Mouse (Mus musculus) hindbrain, postnatal 0 days (tissue): ENCODE results near the gene Prss29. TPM values are rescaled to one million over a fixed set of nuclear protein-coding genes. Genes with fewer than 3 reads are reported as not detected.

Source experiments
- ATAC-seq: fragments of 200-750 bp; cut with Nextera tagmentation; 2 replicates; pipeline ENCODE4 v1.8.0; 2017; ENCODE audit warnings: mild to moderate bottlenecking, moderate TSS enrichment, moderate library complexity
- DNase-seq: peaks from one replicate; pipeline ENCODE4 v3.0.0-alpha.2; 2015; ENCODE audit warnings: low spot score
- H3K27ac ChIP-seq: fragments of 300-500 bp; sonication (generic); 2 replicates; pipeline ENCODE4 v1.5.1; 2014; ENCODE audit warnings: mild to moderate bottlenecking
- H3K27me3 ChIP-seq: fragments of 300-500 bp; sonication (generic); 2 replicates; pipeline ENCODE4 v1.6.1; 2014; ENCODE audit warnings: low read length, mixed read lengths; ENCODE audit not compliant: insufficient read depth
- H3K36me3 ChIP-seq: fragments of 300-500 bp; sonication (generic); 2 replicates; pipeline ENCODE4 v1.6.1; 2014; ENCODE audit warnings: low read length, mixed read lengths; ENCODE audit not compliant: insufficient read depth
- H3K4me1 ChIP-seq: fragments of 300-500 bp; sonication (generic); 2 replicates; pipeline ENCODE4 v1.6.1; 2014; ENCODE audit warnings: antibody characterized with exemption, low read length, mixed read lengths; ENCODE audit not compliant: insufficient read depth
- H3K4me2 ChIP-seq: fragments of 300-500 bp; sonication (generic); 2 replicates; pipeline ENCODE4 v1.6.1; 2014; ENCODE audit warnings: low read depth, mild to moderate bottlenecking, low read length, moderate library complexity, mixed read lengths
- H3K4me3 ChIP-seq: fragments of 300-500 bp; sonication (generic); 2 replicates; pipeline ENCODE4 v1.5.1; 2014; ENCODE audit warnings: low read length
- H3K9ac ChIP-seq: fragments of 300-500 bp; sonication (generic); replicated peaks from 2 replicates; pipeline ENCODE4 v1.6.1; 2014; ENCODE audit warnings: mild to moderate bottlenecking, low read length, moderate library complexity, mixed read lengths
- H3K9me3 ChIP-seq: fragments of 300-500 bp; sonication (generic); 2 replicates; pipeline ENCODE4 v1.6.1; 2016; ENCODE audit warnings: low read length, mixed read lengths
- CTCF ChIP-seq: IDR thresholded peaks from 2 replicates; pipeline ENCODE4 v1.5.1; 2016; ENCODE audit warnings: antibody characterized with exemption, control low read depth, low read depth
- WGBS: fragments of 180-500 bp; shearing (Covaris S2); extraction: QIAGEN DNeasy Blood & Tissue Kit; methylation state at CpG from one replicate; pipeline ENCODE4 v1.1.7; 2014; 5-methylcytosine and 5-hydroxymethylcytosine counted together
- polyA plus RNA-seq: library from polyadenylated mRNA; unstranded; fragments of >200 nt; fragmentation: Nextera tagmentation; extraction: Ambion mirVana; gene quantifications from 2 replicates; pipeline ENCODE4 v1.2.1, GENCODE M21; 2015
- total RNA-seq: library from RNA; depleted of rRNA; stranded (reverse); fragments of >200 nt; gene quantifications from 2 replicates; pipeline ENCODE4 v1.2.3, GENCODE M21; 2014; rRNA removed

Prss29 gene
- total and polyA plus RNA-seq, 2 experiments from 2014 or later = not detected

GRCm38 (mm10) chr17:25340003-25340402 lies 21.5 kb downstream of the Prss29 start:
- H3K4me3 ChIP-seq = no peak overlapping the region
- no peaks in the 10 kb centered on the region for H3K4me1 ChIP-seq
- no peaks in the 10 kb centered on the region for H3K27me3 ChIP-seq
- H3K9ac ChIP-seq = no peak overlapping the region
- no peak overlapping the region for H3K27ac ChIP-seq
- H3K9me3 ChIP-seq = no peaks in the 10 kb centered on the region
- ATAC-seq (no peak), DNase-seq (no peak)
- H3K36me3 ChIP-seq = no peaks in the 10 kb centered on the region
- WGBS = 83% methylated on average over 6 of the region's 6 CpGs
- H3K4me2 ChIP-seq = no peak overlapping the region
- TF ChIP-seq CTCF = no peak

GRCm38 (mm10) chr17:25341490-25341889 lies 23.0 kb downstream of the Prss29 start:
- no peak overlapping the region for H3K4me3 ChIP-seq
- no peaks in the 10 kb centered on the region for H3K9me3 ChIP-seq
- no peak for DNase-seq
- H3K27ac ChIP-seq = no peak overlapping the region
- no peaks in the 10 kb centered on the region for H3K36me3 ChIP-seq
- H3K4me1 ChIP-seq = no peaks in the 10 kb centered on the region
- H3K4me2 ChIP-seq = no peak overlapping the region
- H3K27me3 ChIP-seq = no peaks in the 10 kb centered on the region
- WGBS = 53% methylated on average over 3 of the region's 3 CpGs
- no peak for TF ChIP-seq CTCF
- H3K9ac ChIP-seq = no peak overlapping the region
- ATAC-seq = no peak

- DNase-seq (no peak), ATAC-seq (no peak)
- H3K4me3 ChIP-seq = no peak within 1 kb of the TSS
- H3K27ac ChIP-seq = no peak within 1 kb of the TSS
- no peaks in the 10 kb centered on the region for H3K36me3 ChIP-seq
- no peak for TF ChIP-seq CTCF
- no peaks in the 10 kb centered on the region for H3K4me1 ChIP-seq
- no peaks in the 10 kb centered on the region for H3K27me3 ChIP-seq
- no peak within 1 kb of the TSS for H3K4me2 ChIP-seq
- no peak within 1 kb of the TSS for H3K9ac ChIP-seq
- no peaks in the 10 kb centered on the region for H3K9me3 ChIP-seq
- 95% methylated on average over 4 of the region's 4 CpGs for WGBS
These were observed 27.0 kb downstream of the Prss29 start, which contains the start of gene Tpsab1 for GRCm38 (mm10) chr17:25345462-25345861. Gene Tpsab1, minus strand, starts transcription at chr17:25345562.

GRCm38 (mm10) chr17:25361291-25361690 lies 42.8 kb downstream of the Prss29 start:
- Histone ChIP-seq H3K27me3 (no peaks in the 10 kb centered on the region), H3K4me3 (no peak overlapping the region), H3K36me3 (no peaks in the 10 kb centered on the region), H3K4me2 (no peak overlapping the region), H3K4me1 (no peaks in the 10 kb centered on the region), H3K9me3 (no peaks in the 10 kb centered on the region), H3K27ac (no peak overlapping the region), H3K9ac (no peak overlapping the region)
- no peak for TF ChIP-seq CTCF
- no peak for ATAC-seq
- DNase-seq = no peak
- WGBS = 72% methylated on average over 2 of the region's 2 CpGs

- Histone ChIP-seq H3K36me3 (no peaks in the 10 kb centered on the region), H3K9ac (no peak overlapping the region), H3K9me3 (no peaks in the 10 kb centered on the region), H3K4me1 (no peaks in the 10 kb centered on the region), H3K27ac (no peak overlapping the region), H3K4me3 (no peak overlapping the region), H3K4me2 (no peak overlapping the region), H3K27me3 (no peaks in the 10 kb centered on the region)
- peak; percentile 72 for TF ChIP-seq CTCF
- DNase-seq = peak; percentile 20
- ATAC-seq = no peak
- 15% methylated on average over 1 of the region's 1 CpGs for WGBS
These were observed 45.3 kb downstream of the Prss29 start for GRCm38 (mm10) chr17:25363726-25364125.

- no peak within 1 kb of the TSS for H3K27ac ChIP-seq
- no peaks in the 10 kb centered on the region for H3K27me3 ChIP-seq
- H3K9ac ChIP-seq = no peak within 1 kb of the TSS
- no peak for TF ChIP-seq CTCF
- no peak for DNase-seq
- WGBS = 73% methylated on average over 2 of the region's 2 CpGs
- no peaks in the 10 kb centered on the region for H3K4me1 ChIP-seq
- no peak within 1 kb of the TSS for H3K4me3 ChIP-seq
- H3K9me3 ChIP-seq = no peaks in the 10 kb centered on the region
- no peak within 1 kb of the TSS for H3K4me2 ChIP-seq
- no peak for ATAC-seq
- H3K36me3 ChIP-seq = no peaks in the 10 kb centered on the region
These were observed 47.6 kb downstream of the Prss29 start, which contains the start of gene Tpsb2 for GRCm38 (mm10) chr17:25366005-25366404. Gene Tpsb2, plus strand, starts transcription at chr17:25366305.

GRCm38 (mm10) chr17:25368973-25369372 lies 50.5 kb downstream of the Prss29 start, which contains the start of gene Tpsg1:
Gene Tpsg1, plus strand, starts transcription at chr17:25369273.
- H3K4me2 ChIP-seq = no peak within 1 kb of the TSS
- no peak for TF ChIP-seq CTCF
- H3K4me1 ChIP-seq = no peaks in the 10 kb centered on the region
- no peak within 1 kb of the TSS for H3K4me3 ChIP-seq
- no peaks in the 10 kb centered on the region for H3K27me3 ChIP-seq
- no peak within 1 kb of the TSS for H3K9ac ChIP-seq
- H3K36me3 ChIP-seq = no peaks in the 10 kb centered on the region
- DNase-seq (no peak), ATAC-seq (no peak)
- WGBS = 81% methylated on average over 3 of the region's 3 CpGs
- H3K27ac ChIP-seq = no peak within 1 kb of the TSS
- no peaks in the 10 kb centered on the region for H3K9me3 ChIP-seq

Other genes starting within 250 kb of the Prss29 start
- gene Tmem204, start 235.1 kb upstream of the Prss29 start, total RNA-seq = 15.4 and 21.5 TPM in 2 replicates
- gene Tmem204, start 235.1 kb upstream of the Prss29 start, polyA plus RNA-seq = 11.5 and 11.7 TPM in 2 replicates
- 46.9 and 59.3 TPM in 2 replicates for gene Telo2, start 202.7 kb upstream of the Prss29 start, total RNA-seq
- gene Telo2, start 202.7 kb upstream of the Prss29 start, polyA plus RNA-seq = 32.5 and 33.1 TPM in 2 replicates
- gene Ptx4, start 197.9 kb upstream of the Prss29 start, total RNA-seq = 0.63 TPM in 1 of 2 replicates, not detected in the other
- 0.21 and 0.26 TPM in 2 replicates for gene Ptx4, start 197.9 kb upstream of the Prss29 start, polyA plus RNA-seq
- gene Clcn7, start 185.3 kb upstream of the Prss29 start, total RNA-seq = 34.9 and 40.6 TPM in 2 replicates
- gene Clcn7, start 185.3 kb upstream of the Prss29 start, polyA plus RNA-seq = 22.9 and 23.3 TPM in 2 replicates
- not detected in 2 replicates for gene Ccdc154, start 156.2 kb upstream of the Prss29 start, total RNA-seq
- not detected in 2 replicates for gene Ccdc154, start 156.2 kb upstream of the Prss29 start, polyA plus RNA-seq
- not detected in 2 replicates for gene Gm38655, start 143.2 kb upstream of the Prss29 start, total RNA-seq
- not detected in 2 replicates for gene Gm38655, start 143.2 kb upstream of the Prss29 start, polyA plus RNA-seq
- gene BC003965, start 134.1 kb upstream of the Prss29 start, total RNA-seq = 15.7 and 19.9 TPM in 2 replicates
- gene BC003965, start 134.1 kb upstream of the Prss29 start, polyA plus RNA-seq = 27.4 and 29.9 TPM in 2 replicates
- gene Unkl, start 130.3 kb upstream of the Prss29 start, total RNA-seq = 39.6 and 43.3 TPM in 2 replicates
- gene Unkl, start 130.3 kb upstream of the Prss29 start, polyA plus RNA-seq = 14.1 and 15.1 TPM in 2 replicates
- 87.5 and 89.2 TPM in 2 replicates for gene Gnptg, start 78.5 kb upstream of the Prss29 start, total RNA-seq
- gene Gnptg, start 78.5 kb upstream of the Prss29 start, polyA plus RNA-seq = 128 and 129 TPM in 2 replicates
- gene Tsr3, start 78.5 kb upstream of the Prss29 start, total RNA-seq = 42.6 and 43.5 TPM in 2 replicates
- 65.3 and 70.7 TPM in 2 replicates for gene Tsr3, start 78.5 kb upstream of the Prss29 start, polyA plus RNA-seq
- gene Baiap3, start 62.3 kb upstream of the Prss29 start, total RNA-seq = 64.0 and 79.3 TPM in 2 replicates
- 27.3 and 27.8 TPM in 2 replicates for gene Baiap3, start 62.3 kb upstream of the Prss29 start, polyA plus RNA-seq
- gene Ube2i, start 44.0 kb upstream of the Prss29 start, total RNA-seq = 340 and 377 TPM in 2 replicates
- gene Ube2i, start 44.0 kb upstream of the Prss29 start, polyA plus RNA-seq = 372 and 390 TPM in 2 replicates
- gene Prss34, start 20.3 kb upstream of the Prss29 start, total RNA-seq = not detected in 2 replicates
- not detected in 2 replicates for gene Prss34, start 20.3 kb upstream of the Prss29 start, polyA plus RNA-seq
- gene Prss28, start 10.0 kb upstream of the Prss29 start, total RNA-seq = not detected in 2 replicates
- gene Prss28, start 10.0 kb upstream of the Prss29 start, polyA plus RNA-seq = not detected in 2 replicates
- not detected in 2 replicates for gene Tpsab1, start 26.9 kb downstream of the Prss29 start, total RNA-seq
- not detected in 2 replicates for gene Tpsab1, start 26.9 kb downstream of the Prss29 start, polyA plus RNA-seq
- gene Tpsb2, start 47.7 kb downstream of the Prss29 start, total RNA-seq = 0.21 TPM in 1 of 2 replicates, not detected in the other
- 0.72 and 1.8 TPM in 2 replicates for gene Tpsb2, start 47.7 kb downstream of the Prss29 start, polyA plus RNA-seq
- gene Tpsg1, start 50.6 kb downstream of the Prss29 start, total RNA-seq = 0.21 TPM in 1 of 2 replicates, not detected in the other
- gene Tpsg1, start 50.6 kb downstream of the Prss29 start, polyA plus RNA-seq = 0.65 and 1.5 TPM in 2 replicates
- 82.1 and 111 TPM in 2 replicates for gene Cacna1h, start 115.1 kb downstream of the Prss29 start, total RNA-seq
- gene Cacna1h, start 115.1 kb downstream of the Prss29 start, polyA plus RNA-seq = 4.8 and 5.7 TPM in 2 replicates
- 5.7 and 7.4 TPM in 2 replicates for gene Tekt4, start 136.0 kb downstream of the Prss29 start, total RNA-seq
- gene Tekt4, start 136.0 kb downstream of the Prss29 start, polyA plus RNA-seq = 2.3 and 3.2 TPM in 2 replicates
- 2.3 and 2.5 TPM in 2 replicates for gene Sstr5, start 178.6 kb downstream of the Prss29 start, total RNA-seq
- gene Sstr5, start 178.6 kb downstream of the Prss29 start, polyA plus RNA-seq = 0.84 and 1.2 TPM in 2 replicates